Mouse (Mus musculus) heart, postnatal 10 days (tissue): ENCODE data around the gene Xxylt1. TPM values are rescaled to one million over a fixed set of nuclear protein-coding genes. Genes with fewer than 3 reads are reported as not detected.
A peak's percentile ranks its signal among the peaks of the same experiment; 100 is the strongest.

ENCODE experiments used
- DNase-seq, 2 experiments: peaks; one replicate each; pipeline ENCODE4 v3.0.0; 2021
- intact Hi-C: fragments of 180-260 bp; cut with DNase I; formaldehyde crosslinking; loops from one replicate; pipeline ENCODE4 v1.15.1; 2025
- total RNA-seq, 2 experiments: library from RNA; stranded (reverse); gene quantifications; 2 replicates each; pipeline ENCODE4 v1.2.3; 2021

Gene Xxylt1
- total RNA-seq, 2 experiments from 2014 or later = 15.8 to 17.6 TPM

DNA sequence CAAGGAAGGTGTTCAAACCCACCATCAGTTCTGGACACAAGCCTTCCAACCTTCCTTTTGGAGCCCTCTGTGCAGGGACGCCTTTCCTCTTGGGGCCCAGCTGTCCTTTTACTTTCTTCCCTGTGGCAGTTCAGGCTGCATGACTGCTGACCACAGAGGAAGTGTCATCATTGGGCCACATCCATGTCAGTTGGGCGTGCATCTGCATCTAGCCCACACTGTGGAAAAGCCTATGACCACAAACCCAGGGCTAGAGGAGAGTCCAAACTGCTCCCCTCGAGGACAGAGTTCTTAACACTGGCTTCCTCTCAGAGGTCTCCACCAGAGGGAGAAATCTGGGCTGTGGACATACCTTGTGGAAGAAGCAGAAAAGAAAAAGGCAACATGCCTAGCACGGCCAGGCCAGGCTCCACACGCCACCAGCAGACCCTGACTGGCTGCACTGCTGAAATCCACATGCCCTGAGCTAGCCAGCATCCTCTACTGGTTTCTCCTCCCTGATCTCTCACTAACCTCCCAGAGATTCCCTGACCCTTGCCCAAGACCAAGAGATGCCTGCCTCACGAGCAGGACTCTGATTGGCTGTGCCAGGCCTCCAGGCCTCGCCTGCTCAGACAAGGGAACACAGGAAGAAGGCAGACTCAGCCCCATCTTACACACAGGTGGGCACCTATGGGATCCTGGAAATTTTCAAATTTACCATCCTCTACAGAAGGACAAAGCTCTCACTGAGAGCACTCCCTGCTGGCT lies 112.7 kb downstream of the Xxylt1 start:
- DNase-seq = peak; percentile 41 to 59
- intact Hi-C loops = loop anchor here (5.0 kb wide), 1 partner anchor 201 kb away; no protein-coding TSS in a partner anchor

DNA sequence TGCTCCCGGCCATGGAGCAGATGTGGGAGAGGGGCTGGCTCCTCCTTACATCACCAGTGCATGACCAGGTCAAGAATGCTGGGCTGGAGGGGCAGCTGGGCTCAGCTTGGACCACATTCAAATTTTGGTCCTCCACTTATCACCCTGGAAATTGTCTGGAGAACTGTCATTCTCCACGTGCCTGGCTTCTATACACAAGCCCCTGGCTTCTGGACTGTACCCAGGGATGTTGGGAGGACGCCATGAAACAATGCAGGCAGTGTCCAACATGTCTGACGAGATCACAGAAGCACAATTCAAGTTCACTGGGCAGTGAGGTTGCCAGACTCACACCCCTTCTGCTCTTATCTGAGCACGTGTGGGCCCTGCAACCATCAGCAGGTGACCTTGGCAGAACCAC lies 114.5 kb downstream of the Xxylt1 start:
- DNase-seq = peak; percentile 90 to 92
- intact Hi-C loops = loop anchor here (5.0 kb wide), 1 partner anchor 199 kb away; no protein-coding TSS in a partner anchor

DNA sequence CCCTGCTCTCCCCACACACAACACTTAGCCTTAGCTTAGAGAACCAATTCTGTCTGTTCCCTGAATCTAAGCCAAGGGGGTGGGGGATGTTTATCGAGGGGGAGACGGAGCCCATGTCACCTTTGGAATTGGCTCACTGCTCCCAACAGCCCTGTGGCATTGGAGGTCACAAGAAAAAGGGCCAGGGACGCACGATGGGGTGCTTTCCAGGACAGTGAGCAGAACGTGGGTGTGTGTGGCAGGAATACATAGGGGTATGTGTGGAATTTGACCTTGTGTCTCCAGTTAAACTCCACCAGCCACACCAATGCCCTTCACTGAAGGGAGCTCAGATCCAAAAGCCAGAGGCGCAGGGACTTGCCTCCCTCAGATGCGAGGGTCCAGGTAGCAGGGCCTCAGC lies 116.3 kb downstream of the Xxylt1 start:
- peak; percentile 57 to 60 for DNase-seq
- intact Hi-C loops = loop anchor here (5.0 kb wide), 1 partner anchor 198 kb away; no protein-coding TSS in a partner anchor

DNA sequence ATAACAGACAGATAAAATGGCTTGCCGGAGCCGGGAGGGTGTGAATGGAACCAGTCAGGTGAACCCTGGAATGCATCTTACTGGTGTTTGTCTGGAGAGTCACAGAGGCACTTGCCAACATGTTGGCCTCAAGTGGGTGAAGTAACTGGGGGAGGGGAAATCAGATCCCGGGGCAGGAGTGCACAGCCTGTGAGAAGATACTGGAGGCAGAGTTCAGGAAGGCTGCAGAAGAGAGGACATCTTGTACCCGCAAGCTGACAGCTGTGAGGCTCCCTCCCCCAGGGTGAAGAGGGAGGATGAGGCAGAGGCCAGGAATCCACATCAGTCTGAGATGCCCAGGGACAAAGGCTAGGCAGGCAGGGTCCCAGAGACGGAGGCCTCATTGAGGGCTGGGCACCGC lies 116.8 kb downstream of the Xxylt1 start:
- no peak for DNase-seq
- intact Hi-C loops = no loop called here

DNA sequence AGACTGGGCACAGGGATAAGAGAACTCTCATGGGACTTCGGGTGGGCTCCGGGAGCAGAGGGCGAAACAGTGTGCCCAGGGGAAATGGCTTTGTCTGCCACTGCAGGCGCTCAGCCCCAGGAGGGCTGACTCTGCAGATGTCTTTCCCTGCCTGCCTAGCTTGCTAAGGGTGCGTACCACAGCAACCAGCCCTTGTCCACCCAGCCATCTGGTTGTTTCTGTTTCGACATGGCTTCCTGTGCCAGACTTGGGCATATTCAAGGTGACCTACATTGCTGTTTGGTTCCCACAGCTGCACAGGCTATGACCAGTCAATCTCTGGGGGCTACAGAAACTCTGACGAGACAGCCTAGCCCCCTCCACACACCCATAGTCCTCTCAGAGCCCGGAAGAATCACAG lies 118.7 kb downstream of the Xxylt1 start:
- DNase-seq = no peak
- intact Hi-C loops = no loop called here

DNA sequence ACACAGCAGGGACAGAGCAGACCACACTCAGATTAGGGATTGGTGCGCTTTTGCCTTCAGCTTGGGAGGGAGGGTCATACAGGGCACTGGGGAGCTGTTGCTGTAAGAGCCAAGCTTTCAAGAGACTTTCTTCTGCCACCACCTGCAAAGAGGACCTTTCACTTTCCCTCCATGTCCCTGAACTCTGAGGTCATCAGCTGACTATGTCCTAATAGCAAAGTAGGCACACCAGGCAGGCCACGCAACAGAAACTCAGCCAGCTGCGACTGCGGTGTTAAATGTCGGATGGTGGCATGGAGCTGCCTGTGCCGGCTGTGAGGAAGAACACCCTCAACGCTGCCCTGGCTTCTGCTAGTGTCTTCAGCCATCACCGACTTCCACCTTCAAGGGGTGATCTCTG lies 120.1 kb downstream of the Xxylt1 start:
- DNase-seq = no peak
- intact Hi-C loops = no loop called here

DNA sequence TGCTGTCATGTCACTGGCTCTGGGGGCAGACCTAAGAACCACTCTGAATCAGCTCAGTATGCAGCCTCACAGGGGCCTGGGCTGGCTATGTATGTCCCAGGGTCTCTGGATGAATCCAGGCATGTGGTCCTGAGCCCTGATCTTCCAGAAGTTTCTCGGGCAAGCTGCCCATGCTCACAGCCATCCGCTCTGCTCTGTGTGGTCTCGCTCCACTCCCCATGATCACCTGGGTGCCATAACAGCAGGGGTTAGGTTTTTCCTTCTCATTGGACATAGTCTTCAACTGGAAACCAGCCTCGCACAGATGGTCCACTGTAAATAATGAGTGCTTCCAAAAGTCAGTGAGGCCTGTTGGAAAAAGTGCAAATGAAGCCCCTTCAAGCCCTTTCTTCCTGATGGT lies 121.0 kb downstream of the Xxylt1 start:
- intact Hi-C loops = no loop called here

DNA sequence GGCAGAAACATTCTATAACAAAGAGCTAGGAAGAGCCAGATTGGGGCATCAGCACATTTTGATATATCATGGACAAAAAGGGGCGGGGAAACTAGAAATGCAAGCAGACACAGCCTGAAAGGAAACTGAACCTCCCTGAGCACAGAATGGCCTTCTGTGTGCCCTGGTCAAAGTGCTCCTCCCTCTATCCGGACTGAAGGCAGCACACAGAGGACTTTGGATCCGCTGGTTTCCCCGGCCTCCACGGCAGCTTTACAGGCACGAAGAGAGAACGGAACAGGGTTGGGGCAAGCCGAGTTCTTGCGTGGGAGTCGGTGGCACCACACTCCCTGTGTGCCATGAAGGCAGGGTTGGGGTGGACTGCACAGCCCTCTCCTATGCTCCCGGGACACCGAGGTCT lies 121.5 kb downstream of the Xxylt1 start:
- no peak for DNase-seq
- intact Hi-C loops = no loop called here

More for the DNA sequence above, 121.0 kb downstream of the Xxylt1 start:
- no peak for DNase-seq

DNA sequence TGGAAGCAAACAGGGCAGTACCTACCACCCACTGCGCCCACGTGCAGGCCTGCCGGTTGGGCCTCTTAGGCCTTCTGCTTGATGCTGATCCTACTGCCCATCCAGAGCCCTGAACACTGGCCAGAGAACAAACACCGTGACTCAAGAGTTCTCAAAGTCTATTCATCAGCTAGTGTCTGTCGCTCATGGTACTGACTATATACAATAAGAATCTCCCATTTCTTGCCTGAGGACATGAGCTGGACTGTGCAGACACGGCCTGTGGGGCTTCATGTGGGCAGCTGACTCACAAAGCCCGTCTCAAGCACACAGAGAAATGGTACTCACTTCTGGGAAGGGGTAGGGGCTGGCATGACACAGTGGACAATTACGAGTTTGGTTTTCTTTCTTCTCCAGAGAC lies 125.1 kb downstream of the Xxylt1 start:
- intact Hi-C loops = no loop called here
- DNase-seq = no peak

DNA sequence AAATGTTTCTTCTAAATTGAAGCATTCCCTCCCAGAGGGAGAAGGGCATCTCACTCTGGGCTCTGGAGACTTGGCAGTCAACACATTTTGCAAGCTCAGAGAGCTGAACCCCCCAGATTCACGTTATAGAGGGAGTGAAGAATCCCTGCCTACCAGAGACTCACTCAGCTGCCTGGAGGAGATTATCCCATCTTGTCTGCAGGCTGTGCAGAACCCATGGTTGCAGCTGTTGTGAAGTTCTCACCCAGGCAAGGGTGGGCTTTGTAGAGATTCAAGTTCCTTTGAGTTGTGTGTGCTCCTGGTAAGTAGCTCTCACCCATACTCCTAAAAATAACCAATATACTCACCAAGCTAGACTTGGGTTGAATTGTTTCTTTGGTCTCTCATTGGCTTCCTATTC lies 132.6 kb downstream of the Xxylt1 start:
- intact Hi-C loops = no loop called here
- DNase-seq = no peak

DNA sequence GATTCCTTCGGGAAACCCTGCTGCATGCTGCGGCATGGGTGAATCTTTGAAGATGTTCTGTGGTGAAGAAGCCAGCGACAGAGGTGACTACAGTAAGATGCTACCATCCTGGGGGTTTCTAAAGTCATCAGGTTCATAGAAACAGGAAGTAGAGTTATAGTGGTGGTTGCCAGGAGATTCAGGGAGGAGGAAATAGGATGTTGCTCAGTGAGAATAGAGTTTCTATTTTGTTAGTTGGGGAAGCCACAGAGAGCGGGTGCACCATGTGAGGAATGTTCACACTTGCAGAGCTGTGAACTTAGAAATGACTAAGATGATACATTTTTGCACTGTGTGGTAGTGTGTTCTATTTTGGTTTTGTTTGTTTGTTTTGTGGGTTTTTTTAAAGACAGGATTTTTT lies 133.0 kb downstream of the Xxylt1 start:
- intact Hi-C loops = no loop called here

DNA sequence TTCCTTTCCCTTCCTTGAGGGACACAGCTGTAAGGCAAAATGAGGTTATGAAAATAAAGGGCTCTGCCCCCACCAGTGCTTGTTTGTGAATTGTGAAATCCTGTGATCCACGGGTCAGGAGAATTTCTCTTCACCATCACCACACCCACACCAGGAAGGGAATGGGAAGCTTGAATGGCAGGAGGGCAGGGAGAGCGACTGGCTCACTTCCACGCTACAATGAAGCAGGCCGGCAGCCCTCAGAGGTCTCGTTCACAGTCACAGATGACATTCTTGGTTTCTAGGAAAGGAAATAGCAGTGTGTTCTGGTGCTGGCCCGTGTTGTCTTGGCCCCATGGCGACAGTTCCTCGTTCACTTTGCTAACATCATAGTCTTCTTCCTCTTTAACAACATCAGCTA lies 136.3 kb downstream of the Xxylt1 start:
- intact Hi-C loops = loop anchor here (2.0 kb wide), 1 partner anchor 28 kb away; no protein-coding TSS in a partner anchor
- DNase-seq = no peak

More for the DNA sequence above, 133.0 kb downstream of the Xxylt1 start:
- DNase-seq = no peak

DNA sequence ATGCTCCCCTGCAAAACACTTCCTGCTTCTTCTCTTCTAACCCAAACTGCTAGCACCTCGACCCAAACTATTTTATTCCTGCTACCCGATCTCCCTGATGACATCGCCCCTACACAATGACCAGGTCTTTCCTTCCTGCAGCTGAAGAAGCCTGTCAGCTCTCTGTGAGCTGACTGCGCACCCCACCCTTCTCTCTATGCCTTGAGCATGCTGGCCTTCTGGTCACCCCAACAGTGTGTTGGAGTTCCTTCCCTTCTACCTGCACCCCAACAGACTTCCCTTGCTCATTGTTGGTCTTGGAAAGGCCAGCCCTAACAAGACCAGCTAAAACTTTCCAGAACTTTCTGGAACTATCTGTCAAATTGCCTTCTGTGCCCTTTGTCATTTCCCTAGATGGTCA lies 137.3 kb downstream of the Xxylt1 start:
- intact Hi-C loops = loop anchor here (2.0 kb wide), 2 partner anchors 29 to 125 kb away; no protein-coding TSS in a partner anchor
- DNase-seq = no peak

DNA sequence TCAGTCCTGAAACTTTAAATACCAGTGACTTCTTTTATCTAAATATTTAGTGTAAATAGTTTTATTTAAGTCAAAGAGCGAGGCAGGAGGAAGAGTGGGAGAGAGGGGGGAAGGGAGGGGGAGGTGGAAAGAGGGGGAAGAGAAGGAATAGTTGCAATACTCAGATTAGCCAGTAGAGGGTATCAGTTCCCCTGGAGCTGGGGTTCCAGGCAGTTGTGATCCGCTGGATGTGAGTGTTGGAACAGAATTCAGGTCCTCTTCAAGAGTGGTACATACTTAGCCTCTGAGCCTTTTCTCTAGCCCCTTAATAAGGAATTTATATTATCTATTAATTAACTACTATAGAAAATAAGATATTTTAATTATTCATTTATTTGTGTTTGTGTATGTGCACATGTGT lies 140.5 kb downstream of the Xxylt1 start:
- no peak for DNase-seq
- intact Hi-C loops = no loop called here

DNA sequence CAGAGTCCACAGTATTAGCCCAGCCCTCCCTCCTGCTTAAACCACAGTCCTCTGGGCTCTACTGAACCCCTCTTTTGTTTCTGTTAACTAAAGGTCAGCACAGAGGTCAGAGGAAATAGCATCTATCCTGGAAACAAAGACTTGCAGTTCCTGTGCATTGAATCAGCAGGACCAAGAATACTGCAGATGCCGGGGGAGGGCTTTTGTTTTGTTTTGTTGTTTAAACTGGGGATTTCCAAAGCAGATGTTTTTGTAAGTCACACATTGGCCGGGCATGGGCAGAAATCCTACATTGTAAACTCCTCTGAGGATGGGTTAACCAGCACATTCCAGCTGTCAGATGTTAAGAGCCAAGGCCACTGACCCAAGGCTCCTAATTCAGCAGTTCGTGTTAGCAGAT lies 141.3 kb downstream of the Xxylt1 start:
- intact Hi-C loops = loop anchor here (5.0 kb wide), 1 partner anchor 68 kb away; no protein-coding TSS in a partner anchor
- peak; percentile 52 to 53 for DNase-seq

DNA sequence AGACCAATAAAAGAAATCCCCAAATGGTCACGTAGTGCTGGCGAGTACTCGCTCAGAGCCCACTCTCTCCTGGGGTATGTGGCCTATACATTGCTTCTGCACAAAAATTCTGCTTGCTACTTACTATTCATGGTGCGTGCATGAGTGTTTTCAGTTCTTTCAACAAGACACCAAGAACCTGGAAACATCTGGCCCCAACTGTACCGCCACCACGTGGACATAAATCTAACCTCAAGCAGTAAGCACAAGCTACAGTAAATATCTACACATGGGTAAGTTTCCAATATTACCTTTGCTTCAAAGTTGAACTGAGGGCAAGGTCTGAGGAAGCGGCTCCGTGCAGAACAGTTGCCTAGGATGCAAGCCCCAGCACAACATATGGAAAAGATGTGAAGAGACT lies 142.0 kb downstream of the Xxylt1 start:
- DNase-seq = no peak
- intact Hi-C loops = loop anchor here (5.0 kb wide), 1 partner anchor 67 kb away; no protein-coding TSS in a partner anchor

DNA sequence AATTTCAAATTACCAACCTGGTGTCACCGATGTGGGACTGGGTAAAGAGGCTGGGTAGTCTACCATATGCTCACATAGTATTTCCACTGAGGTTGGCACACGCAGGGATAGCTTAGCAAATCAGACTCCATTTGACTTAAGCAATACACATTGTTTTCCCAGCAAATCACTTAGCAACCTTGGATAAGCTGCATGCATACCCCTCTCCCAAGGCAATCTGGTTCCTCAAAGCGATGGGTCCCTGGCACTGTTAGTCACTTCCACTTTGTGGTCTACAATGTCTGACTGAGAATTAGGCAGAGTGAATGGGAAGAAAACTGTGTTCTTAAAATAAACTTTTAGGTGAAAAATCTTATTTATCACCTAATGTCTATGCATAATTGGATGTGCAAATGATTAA lies 142.6 kb downstream of the Xxylt1 start:
- no peak for DNase-seq
- intact Hi-C loops = loop anchor here (5.0 kb wide), 1 partner anchor 66 kb away; no protein-coding TSS in a partner anchor

DNA sequence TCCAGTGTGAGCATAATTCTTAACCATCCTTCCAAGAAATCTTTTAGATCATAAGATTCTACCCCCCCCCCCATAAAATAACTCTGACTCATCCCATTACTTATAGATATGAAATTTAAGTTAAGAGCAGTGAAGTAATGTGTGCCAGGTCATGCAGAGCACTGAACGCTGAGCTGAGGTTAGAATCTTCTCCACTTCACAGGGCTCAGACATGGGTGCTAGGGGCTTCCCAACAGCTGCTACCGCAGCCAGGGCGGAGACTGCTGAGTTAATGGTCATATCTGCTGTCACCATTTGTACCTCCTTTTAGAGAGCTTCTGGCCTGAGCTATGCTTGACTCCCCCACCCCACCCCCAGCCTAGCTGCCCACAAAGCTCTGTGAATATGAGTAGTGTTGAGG lies 143.6 kb downstream of the Xxylt1 start:
- intact Hi-C loops = loop anchor here (5.0 kb wide), 1 partner anchor 65 kb away; no protein-coding TSS in a partner anchor

DNA sequence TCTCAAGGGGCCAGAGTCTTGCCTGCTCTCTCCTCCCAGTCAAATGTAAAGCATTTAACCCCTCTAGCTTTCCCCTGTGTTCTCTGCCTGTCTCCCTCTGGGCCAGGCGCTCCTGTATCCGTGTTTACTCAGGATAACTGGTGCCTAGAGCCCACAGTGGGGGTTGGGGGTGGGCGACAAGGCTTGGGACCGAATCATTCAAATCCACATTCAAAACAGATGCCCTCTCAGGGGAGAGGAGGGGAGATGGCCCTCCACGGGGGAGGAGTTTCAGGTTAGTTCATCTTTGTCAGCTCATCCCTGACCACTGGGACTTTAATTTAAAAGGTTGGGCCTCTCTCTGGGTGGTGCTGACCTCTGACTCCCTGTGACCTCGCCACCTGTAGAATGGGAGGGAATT lies 144.8 kb downstream of the Xxylt1 start:
- intact Hi-C loops = loop anchor here (5.0 kb wide), 1 partner anchor 64 kb away; no protein-coding TSS in a partner anchor
- no peak for DNase-seq

More for the DNA sequence above, 143.6 kb downstream of the Xxylt1 start:
- no peak for DNase-seq

DNA sequence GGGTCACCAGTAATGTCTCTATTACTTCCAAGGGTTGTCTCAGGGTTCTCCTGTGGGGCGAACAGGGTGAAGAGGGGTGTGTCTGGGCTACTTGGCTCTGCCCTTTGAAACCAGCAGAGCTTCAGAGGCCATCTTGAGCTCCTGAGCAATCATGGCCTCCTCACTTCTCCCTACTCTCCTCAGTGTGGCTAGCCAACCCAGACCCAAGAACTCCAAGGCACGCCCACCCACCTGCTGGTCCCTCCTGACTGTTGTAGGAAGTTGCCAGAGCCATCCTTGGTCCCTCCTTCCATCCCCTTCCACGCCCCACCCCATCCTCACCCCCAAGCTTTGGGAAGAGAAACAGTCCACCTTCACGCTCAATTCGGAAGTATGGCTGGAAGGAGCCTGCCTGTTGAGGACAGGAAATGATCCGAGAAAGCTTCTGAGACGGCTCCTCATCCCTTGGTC lies 145.2 kb downstream of the Xxylt1 start:
- no peak for DNase-seq
- intact Hi-C loops = loop anchor here (5.0 kb wide), 1 partner anchor 64 kb away; no protein-coding TSS in a partner anchor

DNA sequence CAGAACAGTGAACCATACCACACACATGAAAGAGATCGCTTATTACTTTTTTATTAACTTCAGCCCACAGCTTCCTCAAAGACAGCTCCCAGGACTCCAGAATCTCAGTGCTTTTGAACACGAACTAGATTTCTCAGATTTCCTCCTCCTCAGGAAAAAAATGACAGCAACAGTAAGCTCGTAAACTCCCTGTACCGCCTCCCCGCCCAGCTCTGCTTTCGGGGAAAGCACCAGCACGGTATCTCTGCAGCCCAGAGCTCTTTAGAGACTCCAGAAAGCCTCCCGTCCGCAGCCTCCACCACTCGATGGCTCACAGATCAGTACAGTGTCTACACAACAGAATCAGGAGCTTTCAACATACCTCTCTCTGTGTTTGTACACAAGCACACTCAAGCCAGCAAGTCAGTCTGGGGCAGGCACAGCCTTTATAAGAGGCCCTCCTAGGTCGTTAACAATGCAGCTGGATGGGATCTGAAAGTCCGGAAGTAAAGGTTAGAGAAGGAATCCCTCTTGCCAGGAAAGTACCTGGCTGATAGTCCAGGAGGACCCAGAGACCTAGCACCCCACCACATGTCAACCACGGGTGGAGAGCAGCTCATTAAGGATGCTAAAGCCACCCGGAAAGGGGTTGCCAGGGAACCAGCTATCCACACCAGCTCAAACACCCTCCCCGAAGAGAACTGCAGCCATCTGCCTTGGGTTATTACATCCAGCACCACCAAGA lies 146.1 kb downstream of the Xxylt1 start:
- intact Hi-C loops = loop anchor here (5.0 kb wide), 1 partner anchor 63 kb away; no protein-coding TSS in a partner anchor
- no peak for DNase-seq
